Mouse (Mus musculus): ENCODE results near the gene Nup160.

DNA sequence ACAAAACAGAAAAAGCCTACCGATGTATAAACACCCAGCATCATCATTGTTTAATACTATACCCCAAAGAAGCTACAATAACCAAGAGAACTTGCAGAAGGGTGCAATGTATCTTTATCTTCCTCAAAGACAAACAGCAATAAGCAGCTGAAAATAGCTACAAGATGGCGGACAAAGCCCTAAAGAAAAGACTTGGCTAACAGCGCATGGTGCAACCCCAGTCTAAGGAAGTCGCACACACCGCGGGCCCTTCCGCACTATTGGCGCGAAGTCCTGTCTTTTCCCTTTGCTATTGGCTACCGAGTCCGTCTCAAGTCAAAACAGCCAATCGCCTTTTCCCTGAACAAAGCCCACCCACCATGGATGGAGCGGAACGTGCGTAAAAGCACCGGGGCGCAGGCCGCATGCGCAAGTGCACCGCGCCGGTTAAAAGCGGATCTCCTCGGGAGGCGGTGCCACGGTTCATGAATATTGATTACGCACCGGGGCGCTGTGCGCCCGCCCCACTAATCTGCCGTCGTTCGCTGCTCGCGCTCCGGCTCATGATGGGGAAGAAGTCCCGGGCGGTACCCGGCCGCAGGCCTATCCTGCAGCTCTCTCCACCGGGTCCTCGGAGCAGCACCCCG, 68.2 kb downstream of the Nup160 start, which contains the start of gene Fnbp4:
- TF ChIP-seq CTCF (IDR thresholded peaks at IDR 0.05; ENCODE audit: control insufficient read depth, insufficient read depth, insufficient replicate concordance, low read depth, low read length) (no peak), POLR2A (IDR thresholded peaks at IDR 0.05; ENCODE audit: control insufficient read depth, low read depth, low read length) (peak; percentile 74)
